7 mouse cellular contexts compared by ENCODE assay signal in the genomic region with DNA sequence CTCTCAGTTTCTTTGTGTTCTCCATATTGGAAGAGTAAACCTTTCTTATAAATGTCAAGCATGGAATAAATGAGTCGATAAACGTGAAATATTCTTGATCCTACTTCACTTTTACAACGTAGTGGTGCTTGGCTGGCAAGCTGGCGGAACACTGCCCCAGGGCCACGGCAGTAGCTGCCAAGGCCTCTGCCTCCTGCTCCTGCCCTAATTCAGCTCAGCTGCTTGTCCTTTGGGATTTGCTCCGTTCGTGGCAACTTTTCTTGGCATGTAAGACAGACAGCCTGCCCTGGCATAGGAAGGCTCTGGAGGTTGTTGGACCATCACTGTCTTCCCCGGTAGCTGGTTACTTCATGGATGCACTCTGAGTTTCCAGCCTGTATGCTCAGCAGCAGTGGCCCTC. TPM values are rescaled to one million over a fixed set of nuclear protein-coding genes. Genes with fewer than 3 reads are reported as not detected.
DNase-seq lines count a peak whose midpoint lies in the region; ATAC-seq and TF ChIP-seq lines count a peak whose summit lies in the region.

No protein-coding gene starts in this region.

- no peak overlapping the region for H3K4me2 ChIP-seq in embryonic facial prominence, embryonic 14.5 days (ENCODE audit: low read depth, low read length)
- H3K4me2 ChIP-seq in midbrain, postnatal 0 days (ENCODE audit: low read depth, low read length, poor library complexity, severe bottlenecking): no peak overlapping the region

- intact Hi-C loops in left cerebral cortex, adult 2 months (cut with DNase I): no loop called here
- intact Hi-C loops in left cerebral cortex, postnatal 36 days (cut with DNase I): no loop called here

- no peaks in the 10 kb centered on the region for H3K36me3 ChIP-seq in embryonic facial prominence, embryonic 14.5 days (ENCODE audit: control insufficient read depth, insufficient read depth, low read length)
- no peaks in the 10 kb centered on the region for H3K36me3 ChIP-seq in midbrain, postnatal 0 days (ENCODE audit: insufficient read depth, low read length)

- TF ChIP-seq CTCF in left cerebral cortex, adult 2 months (IDR thresholded peaks at IDR 0.05): no peak
- no peak for TF ChIP-seq CTCF in bone marrow macrophage, adult 2 months (IDR thresholded peaks at IDR 0.05; ENCODE audit: low read depth, low read length)
- TF ChIP-seq CTCF in midbrain, postnatal 0 days (IDR thresholded peaks at IDR 0.05): no peak

- TF ChIP-seq POLR2A in bone marrow macrophage, adult 2 months (IDR thresholded peaks at IDR 0.05; ENCODE audit: borderline replicate concordance, low read depth, low read length): no peak

- H3K4me3 ChIP-seq in left cerebral cortex, adult 2 months: no peak overlapping the region
- no peak overlapping the region for H3K4me3 ChIP-seq in bone marrow macrophage, adult 2 months (ENCODE audit: insufficient read depth, low read length)
- no peak overlapping the region for H3K4me3 ChIP-seq in embryonic facial prominence, embryonic 14.5 days (ENCODE audit: low read depth, low read length)
- no peak overlapping the region for H3K4me3 ChIP-seq in midbrain, postnatal 0 days (ENCODE audit: low read depth, low read length)

- 0 out of 2 replicates have a peak, but pooled peaks have one; percentile 1 for ATAC-seq in embryonic facial prominence, embryonic 14.5 days (ENCODE audit: low read depth)
- ATAC-seq in midbrain, postnatal 0 days (ENCODE audit: low FRiP score): no peak

- H3K4me1 ChIP-seq in bone marrow macrophage, adult 2 months (ENCODE audit: control insufficient read depth, insufficient read depth, low read length): peaks cover 58% of the 10 kb centered on the region
- peaks cover 30% of the 10 kb centered on the region for H3K4me1 ChIP-seq in embryonic facial prominence, embryonic 14.5 days (ENCODE audit: control insufficient read depth, insufficient read depth, low read length)
- 0 out of 2 replicates have a peak, but pooled peaks cover 7% of the 10 kb centered on the region for H3K4me1 ChIP-seq in midbrain, postnatal 0 days (ENCODE audit: insufficient read depth, low read length)

- no peak overlapping the region for H3K9ac ChIP-seq in embryonic facial prominence, embryonic 14.5 days (ENCODE audit: low read depth, low read length)
- H3K9ac ChIP-seq in midbrain, postnatal 0 days (replicated peaks; ENCODE audit: low read length, poor library complexity, severe bottlenecking): no peak overlapping the region

- no peaks in the 10 kb centered on the region for H3K27me3 ChIP-seq in embryonic facial prominence, embryonic 14.5 days (replicated peaks; ENCODE audit: control insufficient read depth, insufficient read depth, low read length)
- H3K27me3 ChIP-seq in midbrain, postnatal 0 days (ENCODE audit: insufficient read depth, low read length): no peaks in the 10 kb centered on the region

- H3K27ac ChIP-seq in left cerebral cortex, adult 2 months: peak overlapping the region; percentile 12; the same call in 1 of the 2 replicates
- H3K27ac ChIP-seq in bone marrow macrophage, adult 2 months (ENCODE audit: insufficient read depth, low read depth, low read length): peak overlapping the region; percentile 100
- no peak overlapping the region for H3K27ac ChIP-seq in embryonic facial prominence, embryonic 14.5 days (replicated peaks; ENCODE audit: low read depth, low read length)
- no peak overlapping the region for H3K27ac ChIP-seq in midbrain, postnatal 0 days (ENCODE audit: low read depth, low read length)

- H3K9me3 ChIP-seq in embryonic facial prominence, embryonic 14.5 days (ENCODE audit: control insufficient read depth, low read length): no peaks in the 10 kb centered on the region
- no peaks in the 10 kb centered on the region for H3K9me3 ChIP-seq in midbrain, postnatal 0 days (ENCODE audit: low read length)

- no peak for DNase-seq in left cerebral cortex, adult 2 months (ENCODE audit: extremely low spot score in 1 of 2, low spot score in 2 of 2)
- no peak for DNase-seq in left cerebral cortex, postnatal 36 days (ENCODE audit: low spot score in 2 of 2)
- no peak for DNase-seq in embryonic facial prominence, embryonic 14.5 days (ENCODE audit: low spot score)
- peak; percentile 68 for DNase-seq in midbrain, postnatal 0 days (ENCODE audit: low spot score)
- no peak for DNase-seq in right cerebral cortex, postnatal 14 days
- no peak for DNase-seq in left cerebral cortex, adult 9 months (ENCODE audit: low spot score in 2 of 2)

- 47% methylated on average over 8 of the region's 8 CpGs for WGBS in embryonic facial prominence, embryonic 14.5 days
- 39% methylated on average over 8 of the region's 8 CpGs for WGBS in midbrain, postnatal 0 days

RNA-seq across cellular contexts. Expression of gene Reep3, which starts 19.5 kb away (rescaled TPM):
- total RNA-seq in left cerebral cortex, adult 2 months (2021): 10 to 100 TPM; 16.6 to 17.8 TPM
- total RNA-seq in left cerebral cortex, postnatal 36 days (2021): 10 to 100 TPM; 18.4 to 19.7 TPM
- polyA plus RNA-seq in bone marrow macrophage, adult 2 months (2012; ENCODE audit: insufficient read depth, insufficient read length, missing spikeins): 62.9 and 69.2 TPM in 2 replicates
- polyA plus RNA-seq in embryonic facial prominence, embryonic 14.5 days (2014; fragmentation: Nextera tagmentation; extraction: Ambion mirVana): 39.6 and 40.0 TPM in 2 replicates
- total RNA-seq in midbrain, postnatal 0 days (2014; rRNA removed): 28.1 and 30.0 TPM in 2 replicates
- 26.6 and 26.7 TPM in 2 replicates for polyA plus RNA-seq in midbrain, postnatal 0 days (2015; fragmentation: Nextera tagmentation; extraction: Ambion mirVana)

RNA-seq across cellular contexts. Expression of gene Jmjd1c, which starts 20.3 kb away (rescaled TPM):
- 100 to 1,000 TPM in 1 of 2 experiments, 10 to 100 TPM in 1; 86.3 to 102 TPM for total RNA-seq in left cerebral cortex, adult 2 months (2021)
- 10 to 100 TPM; 71.2 to 96.3 TPM for total RNA-seq in left cerebral cortex, postnatal 36 days (2021)
- 66.2 and 69.2 TPM in 2 replicates for polyA plus RNA-seq in bone marrow macrophage, adult 2 months (2012; ENCODE audit: insufficient read depth, insufficient read length, missing spikeins)
- 44.0 and 44.4 TPM in 2 replicates for polyA plus RNA-seq in embryonic facial prominence, embryonic 14.5 days (2014; fragmentation: Nextera tagmentation; extraction: Ambion mirVana)
- 63.8 and 74.6 TPM in 2 replicates for total RNA-seq in midbrain, postnatal 0 days (2014; rRNA removed)
- polyA plus RNA-seq in midbrain, postnatal 0 days (2015; fragmentation: Nextera tagmentation; extraction: Ambion mirVana): 33.8 and 45.1 TPM in 2 replicates

Comparison
In these comparisons a context has a peak if more than half of its experiments do, and no peak if none do; other contexts are left out.
1. H3K27ac ChIP-seq: peak in left cerebral cortex, adult 2 months (single experiment) and bone marrow macrophage, adult 2 months (single experiment); none in embryonic facial prominence, embryonic 14.5 days (single experiment) and midbrain, postnatal 0 days (single experiment).